Mouse (Mus musculus) forebrain, embryonic 10.5 days (tissue): Measurements from ENCODE around the gene Cysltr2. TPM values are rescaled to one million over a fixed set of nuclear protein-coding genes. Genes with fewer than 3 reads are reported as not detected.

Experiments used
- DNase-seq: peaks from one replicate; pipeline ENCODE4 v3.0.0-alpha.2; 2017; ENCODE audit warnings: low spot score; ENCODE audit errors: extremely low spot score
- H3K27ac ChIP-seq: fragments of 300-500 bp; sonication (generic); 2 replicates; pipeline ENCODE4 v1.5.1; 2016; ENCODE audit warnings: mild to moderate bottlenecking
- H3K27me3 ChIP-seq: fragments of 300-500 bp; sonication (generic); 2 replicates; pipeline ENCODE4 v1.6.1; 2016; ENCODE audit warnings: mild to moderate bottlenecking; ENCODE audit not compliant: poor library complexity, severe bottlenecking
- H3K36me3 ChIP-seq: fragments of 300-500 bp; sonication (generic); replicated peaks from 2 replicates; pipeline ENCODE4 v1.6.1; 2016; ENCODE audit warnings: mild to moderate bottlenecking, moderate library complexity
- H3K4me1 ChIP-seq: fragments of 300-500 bp; sonication (generic); 2 replicates; pipeline ENCODE4 v1.6.1; 2016
- H3K4me3 ChIP-seq: fragments of 300-500 bp; sonication (generic); 2 replicates; pipeline ENCODE4 v1.5.1; 2016; ENCODE audit warnings: mild to moderate bottlenecking, moderate library complexity
- H3K9me3 ChIP-seq: fragments of 300-500 bp; sonication (generic); 2 replicates; pipeline ENCODE4 v1.6.1; 2016; ENCODE audit warnings: mild to moderate bottlenecking, moderate library complexity
- WGBS: fragments of 180-500 bp; shearing (Covaris S2); methylation state at CpG from one replicate; pipeline ENCODE4 v1.1.7; 2016; 5-methylcytosine and 5-hydroxymethylcytosine counted together
- polyA plus RNA-seq: library from polyadenylated mRNA; unstranded; fragments of >200 nt; fragmentation: Nextera tagmentation; extraction: Ambion mirVana; gene quantifications from 2 replicates; pipeline ENCODE4 v1.2.1, GENCODE M21; 2016

Cysltr2 gene
- polyA plus RNA-seq, 1 experiment from 2014 or later: not detected

DNA sequence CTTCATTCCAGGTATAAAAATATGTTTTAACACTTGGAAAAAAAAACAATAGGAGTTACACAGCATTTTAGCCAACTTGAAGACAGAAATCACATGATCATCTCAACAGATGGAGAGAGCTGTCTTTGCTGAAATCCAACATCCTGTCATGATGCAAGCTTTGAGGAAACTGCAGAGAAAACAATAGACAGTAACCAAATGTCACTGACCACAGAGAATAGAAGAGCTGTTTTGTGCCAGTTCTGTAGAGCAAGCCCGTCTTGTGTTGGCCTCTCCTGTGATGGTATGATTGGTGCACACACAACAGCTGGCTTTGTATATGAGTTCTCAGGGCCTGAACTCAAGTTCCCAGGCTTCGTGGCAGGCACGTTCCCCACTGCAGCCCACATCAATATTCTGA lies 68.2 kb downstream of the Cysltr2 start:
- DNase-seq: no peak
- Histone ChIP-seq H3K9me3 (no peaks in the 10 kb centered on the region; the same call in 1 of the 2 replicates), H3K4me1 (no peaks in the 10 kb centered on the region), H3K27me3 (no peaks in the 10 kb centered on the region), H3K27ac (no peak overlapping the region), H3K4me3 (no peak overlapping the region), H3K36me3 (no peaks in the 10 kb centered on the region)
- WGBS: 76% methylated on average over 3 of the region's 3 CpGs

GRCm38 (mm10) chr14:72980106-72980505 lies 68.8 kb downstream of the Cysltr2 start:
- no peak for DNase-seq
- H3K4me1 ChIP-seq: no peaks in the 10 kb centered on the region
- H3K27ac ChIP-seq: no peak overlapping the region
- H3K36me3 ChIP-seq: no peaks in the 10 kb centered on the region
- no peaks in the 10 kb centered on the region for H3K27me3 ChIP-seq
- H3K9me3 ChIP-seq: no peaks in the 10 kb centered on the region; the same call in 1 of the 2 replicates
- H3K4me3 ChIP-seq: no peak overlapping the region
- WGBS: 97% methylated on average over 29 of the region's 29 CpGs

DNA sequence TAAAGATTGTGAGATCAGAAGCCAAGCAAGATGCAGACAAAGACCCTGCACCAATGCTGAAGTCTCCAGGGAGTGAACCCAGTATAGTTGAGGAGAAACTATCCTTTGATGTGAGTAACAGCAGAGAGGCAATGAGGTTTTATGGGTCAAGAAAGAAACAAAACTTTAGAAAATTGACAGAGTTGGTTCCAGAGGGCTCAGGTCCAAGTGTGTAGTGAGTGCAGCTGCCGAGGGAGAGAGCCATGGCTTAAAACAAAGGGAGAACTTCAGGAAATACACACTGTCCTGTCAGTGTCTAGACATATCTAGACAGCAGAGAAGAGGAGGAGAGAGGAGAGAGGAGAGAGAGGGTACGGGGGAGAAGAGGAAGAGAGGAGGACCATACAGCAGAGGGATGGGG lies 72.8 kb downstream of the Cysltr2 start:
- no peaks in the 10 kb centered on the region for H3K4me1 ChIP-seq
- 94% methylated on average over 2 of the region's 2 CpGs for WGBS
- no peaks in the 10 kb centered on the region for H3K36me3 ChIP-seq
- no peak overlapping the region for H3K4me3 ChIP-seq
- no peaks in the 10 kb centered on the region for H3K27me3 ChIP-seq
- no peak overlapping the region for H3K27ac ChIP-seq
- H3K9me3 ChIP-seq: no peaks in the 10 kb centered on the region; the same call in 1 of the 2 replicates
- no peak for DNase-seq

Other genes with a start within 250 kb of the Cysltr2 start
- 165 and 168 TPM in 2 replicates for gene Rcbtb2, start 73.9 kb upstream of the Cysltr2 start, polyA plus RNA-seq
- 16.0 and 16.1 TPM in 2 replicates for gene Lpar6, start 188.8 kb upstream of the Cysltr2 start, polyA plus RNA-seq